Mouse (Mus musculus) mouse trophoblast stem cell (cell line): ENCODE results near the gene Chst2.

Experiments used
- in situ Hi-C, 2 experiments: fragments of 300-500 bp; cut with MseI, MboI; formaldehyde crosslinking; loops; 2 replicates in 1 of 2; 3 replicates in 1 of 2; pipeline ENCODE4 v1.15.1; 2025

The Chst2 gene

DNA sequence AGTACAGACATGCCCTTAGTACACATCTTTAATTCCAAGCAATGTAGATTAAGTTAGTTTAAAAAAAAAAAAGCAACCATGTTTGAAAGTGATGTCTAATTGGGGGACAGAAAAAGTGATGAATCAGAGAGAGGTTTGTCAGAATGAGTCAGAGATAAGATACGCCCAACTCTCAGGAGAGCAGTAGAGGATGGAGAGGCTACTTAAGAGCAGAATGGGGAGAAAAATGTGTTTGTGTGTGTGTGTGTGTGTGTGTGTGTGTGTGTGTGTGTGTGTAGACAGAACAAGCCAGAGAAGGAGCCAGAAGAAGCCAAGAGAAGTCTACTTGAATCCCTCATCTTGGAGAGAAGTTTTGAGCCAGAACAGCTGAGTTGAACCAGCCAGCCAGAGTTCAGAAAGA is 32.8 kb downstream of the Chst2 start:
- in situ Hi-C loops: no loop called here

DNA sequence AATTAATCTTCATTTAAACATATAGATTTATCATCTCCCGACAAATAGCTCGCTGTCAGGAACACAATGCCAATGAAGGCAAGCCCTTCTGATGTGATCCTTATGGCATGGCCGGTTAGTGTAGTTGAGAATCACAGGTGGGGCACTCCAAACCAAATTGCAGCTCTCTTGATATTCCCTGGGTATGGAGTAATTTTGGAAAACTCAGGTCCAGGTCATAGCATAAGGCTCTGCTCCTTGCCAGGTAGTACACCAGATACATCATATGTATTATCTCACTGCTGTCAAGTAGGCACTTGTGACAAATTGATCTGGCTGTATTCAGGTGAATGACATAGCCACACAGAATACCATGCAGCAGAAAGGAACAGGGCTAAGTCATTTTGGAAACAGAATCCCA is 40.6 kb downstream of the Chst2 start:
- in situ Hi-C loops: no loop called here

DNA sequence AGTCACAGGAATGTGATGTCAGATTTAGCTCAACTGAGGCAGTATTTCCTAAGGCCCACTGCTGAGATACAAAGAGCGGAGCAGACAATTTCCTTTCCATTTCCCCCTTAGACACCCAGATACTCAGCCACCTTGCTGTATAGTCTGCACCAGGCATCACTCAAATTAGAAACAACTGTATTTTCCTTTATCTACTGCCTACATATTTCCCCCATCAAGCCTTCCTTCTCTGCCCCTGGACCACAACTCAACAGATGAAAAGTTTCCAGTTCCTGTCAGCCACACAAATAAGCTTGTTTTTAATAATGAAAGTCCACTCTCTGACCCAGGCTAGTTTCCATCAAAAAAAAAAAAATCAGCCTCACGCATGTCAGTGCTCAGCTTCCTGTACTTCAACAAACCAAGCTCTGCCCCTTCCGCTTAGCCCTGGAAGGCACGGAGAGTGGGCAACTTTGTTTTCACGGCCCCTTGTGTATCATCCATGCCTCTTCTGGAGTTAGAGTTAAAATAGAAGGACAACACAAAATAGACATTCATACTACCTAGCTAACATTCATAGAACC is 52.6 kb downstream of the Chst2 start:
- in situ Hi-C loops: no loop called here

DNA sequence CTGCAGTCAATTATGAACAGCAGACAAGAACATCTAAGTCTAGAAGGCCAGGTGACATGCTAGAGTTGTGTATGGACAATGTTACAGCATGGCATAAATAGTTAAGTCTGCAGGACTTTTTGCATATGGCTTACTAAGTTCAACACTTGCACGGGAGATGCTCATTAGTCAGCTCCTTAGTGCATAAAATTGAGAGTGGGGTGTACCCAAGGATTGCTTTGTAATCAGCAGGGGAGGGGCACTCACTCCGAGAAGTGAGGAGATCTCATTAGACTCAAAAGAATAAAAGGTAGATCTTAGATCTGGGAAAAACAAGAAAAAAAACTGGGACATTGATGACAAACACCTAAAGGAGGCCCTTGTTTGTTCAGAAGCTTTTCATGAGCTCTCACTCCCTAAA is 54.6 kb downstream of the Chst2 start:
- in situ Hi-C loops: no loop called here

DNA sequence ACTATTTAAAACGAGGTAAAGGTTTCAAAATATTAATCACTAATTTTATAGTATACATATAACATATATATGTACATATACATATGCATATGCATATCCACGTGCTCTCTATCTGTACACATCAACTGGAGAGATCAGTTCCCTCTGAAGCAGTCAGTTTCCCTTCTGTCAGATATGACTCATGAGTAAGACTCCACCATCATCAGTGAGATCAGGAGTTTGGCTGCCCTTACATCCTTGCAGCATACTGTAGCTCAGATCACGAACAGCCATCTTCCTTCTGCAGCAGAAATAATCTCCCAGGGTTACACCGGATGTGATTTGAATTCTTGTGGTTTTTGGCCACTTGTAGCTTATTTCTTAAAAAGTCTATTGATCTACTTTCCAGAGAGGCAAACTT is 56.0 kb downstream of the Chst2 start:
- in situ Hi-C loops: no loop called here
